Mouse (Mus musculus) adrenal gland, postnatal 14 days (tissue): ENCODE results near the gene Ccdc141. TPM values are rescaled to one million over a fixed set of nuclear protein-coding genes. Genes with fewer than 3 reads are reported as not detected.

ENCODE experiments used
- DNase-seq: peaks from one replicate; pipeline ENCODE4 v3.0.0; 2021; ENCODE audit warnings: mixed read lengths
- long read RNA-seq, 2 experiments: library from polyadenylated mRNA; stranded (forward); transcript quantifications; one replicate each; pipeline ENCODE4 v2.0.0; 2021
- total RNA-seq: library from RNA; stranded (reverse); gene quantifications from 2 replicates; pipeline ENCODE4 v1.2.3, GENCODE M21; 2021

Gene Ccdc141
- 7.7 and 9.8 TPM in 2 replicates for total RNA-seq
- long read RNA-seq, experiment 1, partial matches to known transcripts = 0 of 1 reads
- long read RNA-seq, experiment 1, other reads (novel, unspliced or antisense) = 1 of 1 reads
- long read RNA-seq, experiment 2, partial matches to known transcripts = 0 of 1 reads
- long read RNA-seq, experiment 2, other reads (novel, unspliced or antisense) = 0 of 1 reads

DNA sequence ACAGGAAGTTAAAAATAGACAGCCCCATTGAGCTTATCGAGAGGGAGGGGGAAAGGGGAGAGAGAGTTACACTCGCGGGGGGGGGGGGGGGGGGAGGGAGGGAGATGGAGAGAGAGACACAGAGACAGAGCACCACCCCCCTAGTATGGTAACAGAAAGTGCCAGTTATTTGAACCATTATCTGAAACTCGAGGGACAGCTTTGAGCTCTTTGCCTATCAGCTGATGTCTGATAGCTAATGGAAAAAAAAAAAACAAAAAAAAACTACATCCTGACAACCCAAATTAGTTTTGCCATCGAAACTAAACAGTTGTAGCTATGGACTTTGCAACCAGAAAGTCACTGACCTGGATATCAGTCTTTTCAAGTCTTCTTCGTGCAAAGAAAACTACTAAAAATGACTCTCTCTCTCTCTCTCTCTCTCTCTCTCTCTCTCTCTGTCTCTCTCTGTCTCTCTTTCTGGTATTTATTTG, at the start of gene Ccdc141:
Ccdc141 (minus strand) TSS at position 4 of the 473 bp plus-strand sequence.
- no peak for DNase-seq

DNA sequence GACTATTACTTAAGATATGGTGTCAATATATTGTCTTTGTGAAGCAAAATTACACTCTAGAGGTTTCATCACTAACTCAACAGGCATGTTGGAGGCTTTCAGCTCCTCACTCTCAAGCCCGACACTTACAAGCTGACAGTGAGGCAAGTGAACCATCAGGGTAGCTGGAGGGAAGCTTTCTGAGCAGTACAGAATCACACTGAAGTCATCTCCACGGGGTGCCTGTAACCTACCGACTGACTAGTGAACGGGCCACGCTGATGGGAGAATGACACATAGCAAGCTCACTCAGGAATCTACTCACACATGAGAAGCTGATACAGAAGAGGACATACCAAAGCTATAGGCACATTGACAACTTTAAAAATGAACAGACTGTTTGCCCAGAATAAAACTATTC, 42.4 kb upstream of the Ccdc141 start:
- no peak for DNase-seq

DNA sequence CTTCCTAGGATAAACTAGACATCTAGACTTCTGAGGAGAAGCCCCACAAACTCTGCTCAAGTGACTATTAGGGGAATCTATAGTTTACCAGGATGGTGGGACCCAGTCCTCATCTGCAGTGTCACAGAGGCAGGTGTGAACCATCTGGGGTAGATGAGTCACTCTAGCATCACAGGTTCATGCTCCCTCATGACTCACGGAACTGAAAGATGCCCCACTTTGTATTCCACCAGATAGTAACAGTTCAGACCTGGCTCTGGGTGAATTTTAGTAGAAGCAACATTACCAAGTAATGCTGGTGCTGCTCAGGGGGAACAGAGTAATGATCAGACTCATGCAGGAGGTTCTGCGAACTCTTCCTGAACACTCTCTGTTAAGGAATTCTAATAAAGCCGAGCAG, 36.5 kb upstream of the Ccdc141 start:
- no peak for DNase-seq

DNA sequence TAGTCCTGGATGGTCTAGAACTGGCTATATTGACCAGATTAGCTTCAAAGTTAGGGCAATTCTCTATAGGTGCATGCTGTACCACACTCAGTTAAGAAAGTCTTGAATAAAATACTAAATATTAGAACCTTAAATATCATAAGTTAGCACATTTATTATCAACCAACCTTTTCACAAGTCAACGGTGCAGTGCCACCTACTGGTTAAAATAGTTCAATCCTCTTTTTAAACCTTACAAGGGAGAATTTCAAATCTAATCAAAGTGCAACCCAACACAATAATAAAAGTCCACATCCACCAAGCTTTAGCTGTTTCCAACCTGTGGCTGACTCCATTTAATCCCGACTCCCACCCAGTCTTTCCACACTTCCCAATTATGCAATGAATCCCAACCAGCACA, 33.5 kb upstream of the Ccdc141 start:
- no peak for DNase-seq

DNA sequence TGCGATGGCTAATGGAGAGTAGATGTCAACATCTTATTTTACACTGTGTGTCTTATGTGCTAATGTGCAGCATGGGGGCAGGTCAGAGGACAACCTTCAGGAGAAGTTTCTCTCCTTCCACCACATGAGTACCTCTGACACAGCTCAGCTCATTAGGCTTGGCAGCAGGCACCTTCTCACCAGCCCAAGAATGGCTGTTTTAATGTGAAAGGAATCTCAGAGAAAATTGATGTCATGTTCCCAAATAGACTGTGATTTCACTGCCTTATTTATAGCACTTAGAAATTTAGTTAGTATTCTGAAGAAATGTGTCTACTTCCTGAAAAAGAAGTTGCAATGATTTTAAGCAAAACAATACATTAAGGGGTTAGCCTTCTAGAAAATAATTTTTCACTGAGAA, 31.5 kb upstream of the Ccdc141 start:
- DNase-seq = no peak

DNA sequence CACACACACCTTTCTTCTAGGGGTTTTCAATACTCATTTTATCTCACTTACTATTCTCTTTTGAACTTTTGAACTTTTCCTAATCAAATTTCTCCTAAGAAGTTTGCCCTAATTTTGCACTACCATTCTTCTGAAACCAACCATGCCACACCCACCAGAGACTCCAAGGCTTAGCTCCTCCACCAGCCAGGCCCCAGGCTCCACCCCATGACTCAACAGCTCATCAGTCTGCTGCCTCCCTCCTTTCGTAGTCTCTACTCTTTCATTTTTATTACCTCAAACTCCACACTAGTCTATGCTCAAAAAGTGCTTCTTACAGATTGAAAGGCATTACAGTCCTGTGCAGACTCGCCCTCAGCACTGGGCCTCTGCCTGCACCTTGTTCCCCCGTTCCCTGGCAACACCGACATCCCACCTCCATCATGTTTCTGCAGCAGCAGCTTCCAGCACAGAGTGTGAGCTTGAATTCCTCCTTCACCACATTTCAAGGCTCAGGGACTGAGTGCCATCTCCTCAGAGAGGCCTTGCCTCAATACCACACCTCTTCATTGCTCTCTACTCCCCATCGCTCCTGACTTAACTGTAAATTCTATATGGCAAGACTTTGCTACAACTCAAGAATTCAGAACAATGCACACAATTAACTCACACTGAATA, 30.6 kb upstream of the Ccdc141 start:
- peak; percentile 56 for DNase-seq

DNA sequence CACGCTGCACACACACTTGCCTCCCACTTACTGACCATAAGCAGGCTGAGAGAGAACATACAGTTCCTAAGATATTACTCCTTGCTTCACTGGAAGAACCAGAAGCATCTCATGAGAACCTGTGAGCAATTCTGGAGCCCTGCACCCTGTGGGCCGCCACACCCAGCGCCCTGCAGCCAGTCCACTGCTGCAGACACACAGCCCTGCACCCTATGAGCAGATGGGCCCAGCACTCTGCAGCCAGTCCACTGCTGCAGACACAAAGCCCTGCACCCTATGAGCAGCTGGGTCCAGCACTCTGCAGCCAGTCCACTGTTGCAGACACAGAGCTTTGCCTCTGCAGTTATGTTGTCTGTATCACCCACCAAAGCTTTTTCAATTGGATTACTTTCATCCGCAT, 29.9 kb upstream of the Ccdc141 start:
- no peak for DNase-seq

DNA sequence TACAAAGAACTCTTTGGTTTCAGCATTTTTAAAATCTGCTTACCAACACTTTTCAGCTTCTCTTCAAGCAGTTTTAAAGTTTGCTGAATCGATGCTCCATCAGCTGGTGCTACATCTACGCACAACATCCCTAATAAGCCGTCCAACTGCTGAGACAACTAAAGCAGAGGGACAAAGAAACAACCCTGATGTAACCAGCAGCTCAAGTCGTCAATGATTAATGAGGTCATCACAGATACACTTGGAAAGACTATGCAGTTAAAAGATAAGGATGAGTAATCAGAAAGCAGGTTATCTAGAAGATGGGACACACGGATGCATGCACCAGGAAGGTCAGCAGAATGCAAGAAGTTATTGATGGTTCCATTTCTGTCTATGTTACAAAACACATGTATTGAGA, 27.8 kb upstream of the Ccdc141 start:
- no peak for DNase-seq

DNA sequence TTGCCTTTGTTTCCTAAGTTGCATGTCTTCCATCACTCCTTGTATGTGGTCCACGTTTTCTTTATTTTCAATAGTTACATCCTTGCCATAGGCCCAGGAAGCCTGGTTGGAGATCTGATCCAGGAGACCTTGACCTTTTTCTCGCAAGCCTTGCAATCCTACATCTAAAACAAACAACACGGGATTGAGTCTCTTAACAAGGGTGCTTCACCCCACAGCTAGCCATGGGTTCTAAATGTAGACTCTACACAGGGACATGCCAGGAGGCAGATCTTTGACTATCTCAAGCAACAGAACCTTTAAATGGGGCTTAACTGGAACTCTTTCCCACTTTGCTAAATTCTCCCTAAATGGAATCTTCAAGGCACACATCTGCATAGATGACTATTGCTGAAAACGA, 26.4 kb upstream of the Ccdc141 start:
- no peak for DNase-seq

DNA sequence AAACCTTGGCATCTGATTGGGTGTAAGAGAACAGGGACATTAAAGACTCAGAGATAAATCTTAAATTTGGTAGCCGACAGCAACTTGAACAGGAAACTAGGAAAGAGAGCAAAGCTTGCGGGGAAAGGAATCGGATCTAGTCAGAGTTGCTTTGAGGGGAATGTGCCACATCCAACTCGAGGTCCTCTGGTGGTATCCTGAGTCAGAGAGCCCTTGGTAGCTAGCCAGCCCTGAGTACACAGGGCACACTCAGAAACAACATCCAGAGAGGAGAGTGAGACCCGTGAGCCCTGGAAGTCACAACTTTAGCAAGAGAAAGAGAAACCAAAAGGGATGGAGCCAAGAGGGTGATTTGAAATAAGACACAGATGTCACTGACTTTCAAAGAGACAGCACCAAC, 24.6 kb upstream of the Ccdc141 start:
- peak; percentile 43 for DNase-seq

DNA sequence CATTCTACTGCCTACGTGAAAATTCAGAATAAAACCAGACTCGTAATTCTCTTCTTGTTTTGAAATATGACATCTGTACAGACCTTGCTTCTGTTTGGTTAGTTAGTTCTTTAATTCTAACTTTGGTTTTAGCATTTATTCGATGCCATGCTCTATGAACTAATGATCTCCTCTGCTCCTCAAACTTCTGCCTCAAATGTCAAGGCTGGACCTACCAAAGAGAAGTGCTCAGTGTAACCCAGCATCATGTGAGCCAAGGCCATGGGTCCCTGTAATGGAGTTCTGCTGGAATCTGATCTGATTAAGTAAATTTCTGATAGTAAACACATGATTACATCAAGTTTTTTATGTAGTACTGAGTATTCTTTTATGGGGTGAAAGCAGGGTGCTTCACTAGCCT, 21.4 kb upstream of the Ccdc141 start:
- no peak for DNase-seq

DNA sequence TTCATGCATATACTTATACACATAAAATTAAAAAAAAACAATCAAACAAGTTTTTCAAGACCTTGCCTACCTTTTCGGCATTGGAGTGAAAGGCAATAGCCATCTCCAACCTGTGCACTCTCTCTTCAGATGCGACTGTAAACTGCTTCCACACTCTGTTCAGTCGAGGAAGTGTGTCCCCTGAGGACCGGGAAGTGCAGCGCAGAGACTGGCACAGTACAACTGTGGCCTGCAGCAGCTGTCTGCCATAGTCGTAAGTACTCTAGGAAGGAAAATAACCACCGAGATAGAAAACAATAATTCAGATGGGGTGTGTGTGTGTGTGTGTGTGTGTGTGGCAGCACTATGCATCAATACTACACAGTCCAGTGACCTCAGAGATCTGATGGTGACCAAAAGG, 20.5 kb upstream of the Ccdc141 start:
- no peak for DNase-seq

DNA sequence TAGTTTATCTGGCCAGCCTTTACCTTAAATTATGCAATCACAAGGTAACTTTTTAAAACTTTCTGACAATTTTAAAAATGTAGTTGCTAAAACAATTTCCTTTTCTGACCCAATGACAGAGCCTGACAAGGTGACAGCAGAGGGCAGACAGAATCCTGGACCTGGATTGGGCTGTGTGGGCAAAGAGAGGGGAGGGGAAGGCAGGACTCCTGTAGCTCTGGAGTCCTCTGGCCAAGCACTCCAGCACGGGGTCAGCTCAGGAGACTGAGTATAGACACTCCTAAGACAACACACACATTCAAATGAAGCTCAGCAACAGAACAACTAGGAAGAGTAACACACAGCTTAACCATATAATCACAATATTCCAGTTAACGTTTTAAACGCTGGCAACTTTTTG, 19.9 kb upstream of the Ccdc141 start:
- no peak for DNase-seq

DNA sequence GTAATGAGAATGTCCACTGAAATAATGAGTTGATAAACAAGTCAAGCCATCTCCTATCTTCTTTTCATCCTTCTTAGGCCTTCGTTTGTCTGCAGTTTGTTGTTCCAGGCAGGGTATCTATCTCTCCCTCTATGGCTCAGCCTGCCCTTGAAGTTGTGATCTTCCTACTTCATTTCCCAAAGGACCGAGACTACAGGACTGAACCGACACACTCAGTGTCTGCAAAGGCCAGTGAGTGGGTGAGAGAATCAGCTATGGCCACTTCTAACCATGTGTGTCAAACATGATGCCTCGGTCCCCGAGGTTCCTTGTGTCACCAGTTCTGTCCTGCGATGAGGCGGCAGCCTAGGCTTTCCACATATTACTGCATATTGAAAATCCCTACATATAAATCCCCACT, 19.2 kb upstream of the Ccdc141 start:
- DNase-seq = no peak

DNA sequence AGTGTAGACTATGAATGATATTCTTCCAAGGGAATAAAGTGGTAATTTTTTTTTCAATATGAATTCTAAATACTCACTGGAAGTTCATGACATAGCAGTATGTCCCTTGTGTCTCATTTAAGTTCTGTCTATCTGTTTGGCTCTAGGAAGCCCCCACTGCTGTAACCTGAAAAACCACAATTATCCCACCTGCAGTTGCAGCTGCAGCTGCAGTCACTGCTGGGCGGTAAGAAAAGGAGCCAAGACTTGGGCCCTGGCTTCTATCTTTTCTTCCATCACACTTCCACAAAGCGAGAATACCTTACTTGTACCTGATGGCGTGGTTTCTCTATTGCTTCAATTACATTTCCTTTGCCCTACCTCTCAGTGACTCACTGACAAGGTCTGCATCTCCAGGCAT, 17.1 kb upstream of the Ccdc141 start:
- no peak for DNase-seq

DNA sequence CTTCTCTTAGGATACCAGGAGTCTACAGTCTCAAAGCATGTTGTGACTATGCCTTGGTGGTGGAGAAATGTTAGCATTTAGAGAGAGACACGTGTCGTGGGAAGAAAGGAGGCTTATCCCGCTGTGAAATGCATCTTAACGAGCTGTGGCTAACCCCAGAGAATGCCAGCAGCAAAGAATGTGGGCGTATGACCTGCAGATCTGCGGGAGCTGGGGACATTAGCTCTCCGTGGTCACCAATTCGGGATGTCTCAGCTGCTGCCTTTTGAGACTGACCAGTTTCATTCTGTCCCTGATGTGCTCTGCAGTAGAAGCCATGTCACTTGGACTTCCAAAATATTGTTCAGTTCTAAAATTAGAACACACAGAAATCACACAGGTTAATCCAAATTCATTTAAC, 16.5 kb upstream of the Ccdc141 start:
- DNase-seq = no peak

DNA sequence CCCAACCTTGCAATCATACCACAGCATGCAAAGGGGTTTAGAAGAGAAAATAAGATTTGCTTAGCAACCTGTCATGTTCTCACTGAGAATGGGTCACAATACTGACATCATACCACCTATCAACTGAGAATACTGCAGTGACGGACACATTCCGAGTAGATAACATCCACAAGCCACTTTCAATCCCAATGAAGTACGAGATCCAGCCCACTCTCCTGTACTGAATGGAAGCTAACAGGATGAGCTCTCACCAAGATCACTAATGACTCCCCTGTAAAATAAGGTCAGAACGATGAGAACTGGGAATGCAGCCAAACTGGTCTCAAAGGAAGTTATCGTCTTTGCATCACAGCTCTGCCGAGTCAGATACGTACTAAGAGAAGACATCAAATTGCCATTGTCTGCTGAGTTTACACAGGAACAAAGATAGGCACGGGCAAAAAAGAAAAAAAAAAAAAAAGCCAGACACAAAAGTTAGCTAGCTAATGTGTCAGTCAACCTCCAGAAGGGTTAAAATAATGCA, 13.7 kb upstream of the Ccdc141 start:
- peak; percentile 39 for DNase-seq

DNA sequence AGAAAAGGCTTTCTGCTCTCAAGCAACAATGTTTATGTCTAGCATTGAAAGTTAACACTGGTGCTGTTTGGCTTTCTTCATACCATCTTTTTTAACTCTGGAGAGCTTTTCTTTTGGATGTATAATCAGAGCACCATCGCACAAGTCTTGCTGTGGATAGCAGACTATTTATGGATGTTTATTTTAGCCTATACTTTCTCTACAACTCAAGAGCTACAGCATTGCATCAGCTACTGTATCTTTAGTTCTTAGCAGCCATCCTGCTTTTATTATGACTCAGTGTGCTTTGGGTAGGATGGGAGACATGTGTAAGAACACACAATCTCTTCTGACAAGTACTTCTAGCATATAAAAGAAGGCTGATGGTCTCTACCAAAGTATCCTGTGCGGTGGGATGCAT, 13.2 kb upstream of the Ccdc141 start:
- DNase-seq = no peak

DNA sequence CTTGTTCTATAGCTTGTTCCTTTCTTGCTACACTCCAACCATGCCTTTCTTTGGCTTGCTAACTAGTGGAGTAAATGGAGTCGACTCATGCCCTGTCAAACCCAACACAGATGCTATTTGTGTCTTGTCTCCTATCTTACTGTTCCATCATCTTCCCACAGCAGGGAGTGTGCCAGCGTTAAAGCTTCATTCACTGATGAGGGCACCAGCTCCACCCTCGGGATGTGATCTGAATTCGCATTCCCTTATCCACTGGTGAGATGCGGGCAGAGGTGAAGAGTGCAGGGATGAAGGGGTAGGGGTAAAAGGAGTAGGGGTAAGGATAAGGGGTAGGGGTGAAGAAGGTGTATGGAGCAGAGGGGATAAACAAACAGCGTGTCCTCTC, 12.6 kb upstream of the Ccdc141 start:
- no peak for DNase-seq

DNA sequence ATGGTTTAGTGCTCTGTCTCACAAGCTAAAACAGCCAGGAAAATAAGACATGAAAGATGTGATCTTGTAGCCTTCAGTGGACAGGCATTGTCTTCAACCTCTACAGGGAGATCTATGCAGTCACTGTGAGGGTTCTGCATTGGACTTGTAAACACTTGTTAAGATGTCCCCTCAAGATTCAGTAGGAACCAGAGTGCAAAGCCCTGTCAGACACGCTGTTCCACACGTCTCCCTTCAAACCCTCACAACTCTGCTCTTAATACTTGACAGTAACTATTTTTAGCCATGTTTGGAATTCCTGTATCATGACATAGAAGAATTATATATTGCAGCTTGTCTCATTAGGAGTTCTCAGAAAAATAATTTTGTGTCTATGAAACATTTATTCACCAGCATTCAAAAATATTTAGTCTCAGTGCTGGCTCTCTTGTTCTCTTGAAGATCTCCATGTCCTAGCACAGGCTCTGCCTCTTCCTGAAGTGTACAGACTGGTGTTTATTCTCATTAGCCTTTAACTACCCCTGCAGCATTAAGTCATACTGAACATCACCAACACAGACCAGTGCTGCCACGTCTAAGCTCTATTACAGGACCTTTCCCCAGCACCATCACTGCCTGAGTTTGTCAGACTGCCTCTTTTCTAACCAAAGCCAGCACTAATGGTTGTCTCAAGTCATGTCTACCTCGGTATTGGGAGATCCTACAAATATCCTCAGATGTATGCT, 12.0 kb upstream of the Ccdc141 start:
- no peak for DNase-seq

DNA sequence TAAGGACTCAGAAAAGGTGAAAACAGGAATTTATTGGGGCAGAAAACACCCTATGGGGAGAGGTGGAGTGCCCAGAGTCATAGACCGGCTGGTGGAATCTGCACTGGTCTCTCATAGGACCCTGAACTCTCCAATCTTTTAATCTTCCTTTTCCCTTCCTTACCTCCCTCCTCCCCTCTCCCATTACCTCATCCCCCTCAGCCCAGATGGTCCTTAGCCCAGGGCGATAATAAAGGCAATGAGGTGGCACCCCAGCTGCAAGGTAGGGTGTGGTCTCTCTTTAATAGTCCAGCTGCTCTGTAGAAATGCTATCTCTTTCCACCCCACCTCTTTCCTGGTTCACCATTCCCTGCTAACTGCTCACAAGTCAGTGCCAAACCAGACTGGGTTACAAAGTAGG, 7.0 kb upstream of the Ccdc141 start:
- DNase-seq = no peak

DNA sequence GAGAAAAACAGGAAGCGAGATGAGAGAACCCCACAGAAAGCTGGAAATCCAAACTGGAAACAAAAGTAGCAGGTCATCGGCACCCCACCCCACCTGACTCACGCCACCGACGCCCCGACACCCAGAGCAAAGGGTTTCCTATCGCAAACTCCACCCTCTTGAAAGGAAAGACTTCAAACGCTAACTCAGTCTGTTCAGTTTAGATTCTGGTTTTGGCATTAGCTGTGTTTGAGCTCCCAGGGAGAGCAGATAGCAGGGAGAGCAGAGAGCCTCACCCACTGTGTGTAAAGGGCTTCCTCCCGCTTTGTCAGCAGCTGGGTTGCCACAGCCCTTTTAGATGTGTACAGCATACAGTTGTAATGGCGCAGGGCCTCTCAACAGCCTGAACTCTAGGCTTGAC, 6.0 kb upstream of the Ccdc141 start:
- DNase-seq = no peak

DNA sequence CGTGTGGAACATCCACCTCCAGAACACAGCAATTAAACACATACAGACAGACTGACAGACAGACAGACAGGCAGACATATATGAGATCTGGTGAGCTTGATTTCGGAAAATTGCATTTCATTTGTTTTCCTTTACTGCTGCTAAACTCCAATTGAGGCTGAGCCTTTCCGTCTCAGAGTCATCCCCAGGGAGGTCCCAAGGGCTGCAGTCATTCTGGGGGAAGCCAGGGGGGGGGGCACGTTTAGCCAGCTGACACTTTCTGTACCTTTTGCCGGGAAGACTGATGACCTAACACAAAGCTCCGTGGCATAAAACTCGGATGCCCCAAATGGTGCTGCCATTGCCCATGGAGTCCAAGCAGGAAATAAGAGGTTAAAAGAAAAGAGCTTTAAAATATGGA, 5.0 kb upstream of the Ccdc141 start:
- no peak for DNase-seq

DNA sequence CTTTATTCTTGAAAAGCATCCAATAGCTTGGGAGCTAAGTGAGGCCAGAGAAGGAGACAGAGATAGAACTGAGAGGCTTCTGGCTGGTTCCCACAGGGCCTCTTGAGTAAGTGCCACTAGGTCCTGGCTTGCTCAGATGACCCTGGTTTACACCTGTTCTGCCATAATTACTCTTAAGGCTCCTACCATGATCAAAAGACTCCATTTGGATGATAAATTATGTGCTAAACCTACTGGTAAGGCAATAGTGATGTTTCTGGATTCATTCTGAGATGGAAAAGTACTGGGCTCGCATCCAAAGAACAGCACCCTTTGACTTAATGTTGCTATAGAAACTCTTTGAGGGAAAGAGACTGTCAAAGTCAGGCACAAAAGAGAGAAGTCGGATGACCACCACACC, 3.9 kb upstream of the Ccdc141 start:
- DNase-seq = no peak
